Mouse (Mus musculus): Measurements from ENCODE around the gene Yaf2. TPM values are rescaled to one million over a fixed set of nuclear protein-coding genes. Genes with fewer than 3 reads are reported as not detected.

The Yaf2 gene
- polyA plus RNA-seq, 1 experiment: 21.0 TPM

GRCm38 (mm10) chr15:93269572-93269971 lies 67.2 kb downstream of the Yaf2 start:
- no peak for DNase-seq
- no peak overlapping the region for H3K4me3 ChIP-seq (ENCODE audit: control insufficient read depth, insufficient read depth, low read length)
- TF ChIP-seq POLR2A (IDR thresholded peaks at IDR 0.05; ENCODE audit: control insufficient read depth, extremely low read depth, insufficient read depth, low read length, poor library complexity) (no peak), CTCF (IDR thresholded peaks at IDR 0.05; ENCODE audit: borderline replicate concordance, control insufficient read depth, extremely low read depth, insufficient read depth, low read length, poor library complexity) (no peak)
- 98% methylated on average over 7 of the region's 7 CpGs for WGBS
- H3K4me1 ChIP-seq (replicated peaks; ENCODE audit: control insufficient read depth, insufficient read depth, low read length): peaks cover 6% of the 10 kb centered on the region
- H3K27me3 ChIP-seq (ENCODE audit: control insufficient read depth, insufficient read depth, low read length): no peaks in the 10 kb centered on the region
- no peak overlapping the region for H3K27ac ChIP-seq (ENCODE audit: control insufficient read depth, insufficient read depth, low read length)
- no peaks in the 10 kb centered on the region; the same call in 1 of the 2 replicates for H3K36me3 ChIP-seq (ENCODE audit: control insufficient read depth, insufficient read depth, low read length)

- Histone ChIP-seq H3K27me3 (ENCODE audit: control insufficient read depth, insufficient read depth, low read length) (no peaks in the 10 kb centered on the region), H3K4me1 (replicated peaks; ENCODE audit: control insufficient read depth, insufficient read depth, low read length) (no peaks in the 10 kb centered on the region), H3K36me3 (ENCODE audit: control insufficient read depth, insufficient read depth, low read length) (no peaks in the 10 kb centered on the region; the same call in 1 of the 2 replicates), H3K4me3 (ENCODE audit: control insufficient read depth, insufficient read depth, low read length) (no peak overlapping the region), H3K27ac (ENCODE audit: control insufficient read depth, insufficient read depth, low read length) (no peak overlapping the region)
- 98% methylated on average over 1 of the region's 1 CpGs for WGBS
- TF ChIP-seq CTCF (IDR thresholded peaks at IDR 0.05; ENCODE audit: borderline replicate concordance, control insufficient read depth, extremely low read depth, insufficient read depth, low read length, poor library complexity): no peak
- TF ChIP-seq POLR2A (IDR thresholded peaks at IDR 0.05; ENCODE audit: control insufficient read depth, extremely low read depth, insufficient read depth, low read length, poor library complexity): no peak
- DNase-seq: no peak
Observed at GRCm38 (mm10) chr15:93268001-93268400, 68.7 kb downstream of the Yaf2 start.

GRCm38 (mm10) chr15:93267479-93267878 lies 69.3 kb downstream of the Yaf2 start:
- Histone ChIP-seq H3K36me3 (ENCODE audit: control insufficient read depth, insufficient read depth, low read length) (no peaks in the 10 kb centered on the region; the same call in 1 of the 2 replicates), H3K4me3 (ENCODE audit: control insufficient read depth, insufficient read depth, low read length) (no peak overlapping the region), H3K27ac (ENCODE audit: control insufficient read depth, insufficient read depth, low read length) (no peak overlapping the region), H3K4me1 (replicated peaks; ENCODE audit: control insufficient read depth, insufficient read depth, low read length) (no peaks in the 10 kb centered on the region), H3K27me3 (ENCODE audit: control insufficient read depth, insufficient read depth, low read length) (no peaks in the 10 kb centered on the region)
- no peak for DNase-seq
- 93% methylated on average over 8 of the region's 8 CpGs for WGBS
- TF ChIP-seq POLR2A (IDR thresholded peaks at IDR 0.05; ENCODE audit: control insufficient read depth, extremely low read depth, insufficient read depth, low read length, poor library complexity) (no peak), CTCF (IDR thresholded peaks at IDR 0.05; ENCODE audit: borderline replicate concordance, control insufficient read depth, extremely low read depth, insufficient read depth, low read length, poor library complexity) (no peak)

GRCm38 (mm10) chr15:93266361-93266760 lies 70.4 kb downstream of the Yaf2 start:
- 96% methylated on average over 16 of the region's 16 CpGs for WGBS
- no peak for TF ChIP-seq POLR2A (IDR thresholded peaks at IDR 0.05; ENCODE audit: control insufficient read depth, extremely low read depth, insufficient read depth, low read length, poor library complexity)
- TF ChIP-seq CTCF (IDR thresholded peaks at IDR 0.05; ENCODE audit: borderline replicate concordance, control insufficient read depth, extremely low read depth, insufficient read depth, low read length, poor library complexity): no peak
- Histone ChIP-seq H3K27me3 (ENCODE audit: control insufficient read depth, insufficient read depth, low read length) (no peaks in the 10 kb centered on the region), H3K36me3 (ENCODE audit: control insufficient read depth, insufficient read depth, low read length) (no peaks in the 10 kb centered on the region; the same call in 1 of the 2 replicates), H3K4me1 (replicated peaks; ENCODE audit: control insufficient read depth, insufficient read depth, low read length) (no peaks in the 10 kb centered on the region), H3K27ac (ENCODE audit: control insufficient read depth, insufficient read depth, low read length) (no peak overlapping the region), H3K4me3 (ENCODE audit: control insufficient read depth, insufficient read depth, low read length) (no peak overlapping the region)
- no peak for DNase-seq

- Histone ChIP-seq H3K27me3 (ENCODE audit: control insufficient read depth, insufficient read depth, low read length) (no peaks in the 10 kb centered on the region), H3K4me3 (ENCODE audit: control insufficient read depth, insufficient read depth, low read length) (no peak overlapping the region), H3K27ac (ENCODE audit: control insufficient read depth, insufficient read depth, low read length) (no peak overlapping the region), H3K4me1 (replicated peaks; ENCODE audit: control insufficient read depth, insufficient read depth, low read length) (no peaks in the 10 kb centered on the region), H3K36me3 (ENCODE audit: control insufficient read depth, insufficient read depth, low read length) (no peaks in the 10 kb centered on the region; the same call in 1 of the 2 replicates)
- 89% methylated on average over 2 of the region's 2 CpGs for WGBS
- peak; percentile 52 for DNase-seq
- TF ChIP-seq CTCF (IDR thresholded peaks at IDR 0.05; ENCODE audit: borderline replicate concordance, control insufficient read depth, extremely low read depth, insufficient read depth, low read length, poor library complexity) (no peak), POLR2A (IDR thresholded peaks at IDR 0.05; ENCODE audit: control insufficient read depth, extremely low read depth, insufficient read depth, low read length, poor library complexity) (no peak)
Observed at GRCm38 (mm10) chr15:93265728-93266127, 71.0 kb downstream of the Yaf2 start.

GRCm38 (mm10) chr15:93265231-93265630 lies 71.5 kb downstream of the Yaf2 start:
- TF ChIP-seq POLR2A (IDR thresholded peaks at IDR 0.05; ENCODE audit: control insufficient read depth, extremely low read depth, insufficient read depth, low read length, poor library complexity): no peak
- no peak for TF ChIP-seq CTCF (IDR thresholded peaks at IDR 0.05; ENCODE audit: borderline replicate concordance, control insufficient read depth, extremely low read depth, insufficient read depth, low read length, poor library complexity)
- no peak for DNase-seq
- H3K27me3 ChIP-seq (ENCODE audit: control insufficient read depth, insufficient read depth, low read length): no peaks in the 10 kb centered on the region
- WGBS: 95% methylated on average over 3 of the region's 3 CpGs
- H3K4me1 ChIP-seq (replicated peaks; ENCODE audit: control insufficient read depth, insufficient read depth, low read length): no peaks in the 10 kb centered on the region
- no peak overlapping the region for H3K27ac ChIP-seq (ENCODE audit: control insufficient read depth, insufficient read depth, low read length)
- no peaks in the 10 kb centered on the region; the same call in 1 of the 2 replicates for H3K36me3 ChIP-seq (ENCODE audit: control insufficient read depth, insufficient read depth, low read length)
- no peak overlapping the region for H3K4me3 ChIP-seq (ENCODE audit: control insufficient read depth, insufficient read depth, low read length)

GRCm38 (mm10) chr15:93264221-93264620 lies 72.5 kb downstream of the Yaf2 start:
- Histone ChIP-seq H3K4me3 (ENCODE audit: control insufficient read depth, insufficient read depth, low read length) (no peak overlapping the region), H3K36me3 (ENCODE audit: control insufficient read depth, insufficient read depth, low read length) (no peaks in the 10 kb centered on the region; the same call in 1 of the 2 replicates), H3K4me1 (replicated peaks; ENCODE audit: control insufficient read depth, insufficient read depth, low read length) (no peaks in the 10 kb centered on the region), H3K27ac (ENCODE audit: control insufficient read depth, insufficient read depth, low read length) (no peak overlapping the region), H3K27me3 (ENCODE audit: control insufficient read depth, insufficient read depth, low read length) (no peaks in the 10 kb centered on the region)
- TF ChIP-seq POLR2A (IDR thresholded peaks at IDR 0.05; ENCODE audit: control insufficient read depth, extremely low read depth, insufficient read depth, low read length, poor library complexity): no peak
- no peak for TF ChIP-seq CTCF (IDR thresholded peaks at IDR 0.05; ENCODE audit: borderline replicate concordance, control insufficient read depth, extremely low read depth, insufficient read depth, low read length, poor library complexity)
- WGBS: 95% methylated on average over 3 of the region's 3 CpGs
- no peak for DNase-seq
